Mouse (Mus musculus) heart, postnatal 0 days (tissue): ENCODE results near the gene Fxyd2. TPM values are rescaled to one million over a fixed set of nuclear protein-coding genes. Genes with fewer than 3 reads are reported as not detected.
A peak's percentile ranks its signal among the peaks of the same experiment; 100 is the strongest.

Experiments used
- ATAC-seq: fragments of 200-750 bp; cut with Nextera tagmentation; 2 replicates; pipeline ENCODE4 v1.8.0; 2017; ENCODE audit warnings: low read depth, moderate number of reproducible peaks, moderate library complexity; ENCODE audit not compliant: insufficient read depth
- DNase-seq: peaks from one replicate; pipeline ENCODE4 v3.0.0-alpha.2; 2016; ENCODE audit warnings: low spot score
- H3K27ac ChIP-seq: fragments of 300-500 bp; sonication (generic); 2 replicates; pipeline ENCODE4 v1.5.1; 2014; ENCODE audit warnings: low read depth, mild to moderate bottlenecking
- H3K27me3 ChIP-seq: fragments of 300-500 bp; sonication (generic); 2 replicates; pipeline ENCODE4 v1.6.1; 2014; ENCODE audit warnings: low read length, mixed read lengths; ENCODE audit not compliant: control insufficient read depth, insufficient read depth
- H3K36me3 ChIP-seq: fragments of 300-500 bp; sonication (generic); replicated peaks from 2 replicates; pipeline ENCODE4 v1.6.1; 2014; ENCODE audit warnings: low read length, mixed read lengths; ENCODE audit not compliant: control insufficient read depth, insufficient read depth
- H3K4me1 ChIP-seq: fragments of 300-500 bp; sonication (generic); 2 replicates; pipeline ENCODE4 v1.6.1; 2014; ENCODE audit warnings: antibody characterized with exemption; ENCODE audit not compliant: control insufficient read depth, insufficient read depth
- H3K4me2 ChIP-seq: fragments of 300-500 bp; sonication (generic); 2 replicates; pipeline ENCODE4 v1.6.1; 2014; ENCODE audit warnings: low read depth, mild to moderate bottlenecking, low read length, moderate library complexity
- H3K4me3 ChIP-seq: fragments of 300-500 bp; sonication (generic); 2 replicates; pipeline ENCODE4 v1.5.1; 2014; ENCODE audit warnings: low read depth, low read length
- H3K9ac ChIP-seq: fragments of 300-500 bp; sonication (generic); replicated peaks from 2 replicates; pipeline ENCODE4 v1.6.1; 2014; ENCODE audit warnings: low read depth, low read length, mixed read lengths
- H3K9me3 ChIP-seq: fragments of 300-500 bp; sonication (generic); replicated peaks from 2 replicates; pipeline ENCODE4 v1.6.1; 2016; ENCODE audit warnings: low read length; ENCODE audit not compliant: control insufficient read depth
- CTCF ChIP-seq: IDR thresholded peaks from 2 replicates; pipeline ENCODE4 v1.5.1; 2016; ENCODE audit warnings: antibody characterized with exemption, control low read depth, low read depth
- EP300 ChIP-seq: IDR thresholded peaks from 2 replicates; pipeline ENCODE4 v1.6.1; 2016; ENCODE audit warnings: antibody characterized with exemption, low read depth
- WGBS: fragments of 180-500 bp; shearing (Covaris S2); extraction: QIAGEN DNeasy Blood & Tissue Kit; methylation state at CpG from one replicate; pipeline ENCODE4 v1.1.7; 2014; 5-methylcytosine and 5-hydroxymethylcytosine counted together
- polyA plus RNA-seq: library from polyadenylated mRNA; unstranded; fragments of >200 nt; fragmentation: Nextera tagmentation; extraction: Ambion mirVana; gene quantifications from 2 replicates; pipeline ENCODE4 v1.2.1, GENCODE M21; 2015
- total RNA-seq: library from RNA; depleted of rRNA; stranded (reverse); fragments of >200 nt; gene quantifications from 2 replicates; pipeline ENCODE4 v1.2.3, GENCODE M21; 2014; ENCODE audit warnings: low replicate concordance; rRNA removed

The Fxyd2 gene
- total RNA-seq = not detected in 2 replicates
- 0.70 and 0.71 TPM in 2 replicates for polyA plus RNA-seq

GRCm38 (mm10) chr9:45399434-45399833 is at the start of gene Fxyd2:
Gene Fxyd2 (plus strand): TSS chr9:45399669.
- no peaks in the 10 kb centered on the region for H3K4me1 ChIP-seq
- no peak within 1 kb of the TSS for H3K9ac ChIP-seq
- H3K4me2 ChIP-seq = no peak within 1 kb of the TSS
- no peak for TF ChIP-seq CTCF
- no peak within 1 kb of the TSS for H3K27ac ChIP-seq
- H3K27me3 ChIP-seq = peaks cover 14% of the 10 kb centered on the region; the same call in 1 of the 2 replicates
- no peak within 1 kb of the TSS for H3K4me3 ChIP-seq
- no peaks in the 10 kb centered on the region for H3K9me3 ChIP-seq
- no peaks in the 10 kb centered on the region for H3K36me3 ChIP-seq
- ATAC-seq = no peak
- WGBS = 73% methylated on average over 4 of the region's 4 CpGs
- DNase-seq = no peak

GRCm38 (mm10) chr9:45349851-45350250 is 49.6 kb upstream of the Fxyd2 start:
- no peak for TF ChIP-seq EP300
- no peak for TF ChIP-seq CTCF
- no peaks in the 10 kb centered on the region for H3K36me3 ChIP-seq
- no peak overlapping the region for H3K27ac ChIP-seq
- ATAC-seq (no peak), DNase-seq (no peak)
- 0 out of 2 replicates have a peak, but pooled peaks cover 4% of the 10 kb centered on the region for H3K27me3 ChIP-seq
- H3K9me3 ChIP-seq = no peaks in the 10 kb centered on the region; the same call in 1 of the 2 replicates
- H3K9ac ChIP-seq = no peak overlapping the region
- 30% methylated on average over 5 of the region's 5 CpGs for WGBS
- H3K4me3 ChIP-seq = no peak overlapping the region
- H3K4me1 ChIP-seq = no peaks in the 10 kb centered on the region
- H3K4me2 ChIP-seq = no peak overlapping the region

GRCm38 (mm10) chr9:45355192-45355591 is 44.3 kb upstream of the Fxyd2 start:
- Histone ChIP-seq H3K27ac (no peak overlapping the region), H3K4me2 (no peak overlapping the region), H3K4me3 (no peak overlapping the region), H3K4me1 (no peaks in the 10 kb centered on the region), H3K27me3 (no peaks in the 10 kb centered on the region), H3K9me3 (no peaks in the 10 kb centered on the region; the same call in 1 of the 2 replicates), H3K9ac (no peak overlapping the region), H3K36me3 (no peaks in the 10 kb centered on the region)
- TF ChIP-seq CTCF (no peak), EP300 (no peak)
- 69% methylated on average over 2 of the region's 2 CpGs for WGBS
- ATAC-seq (no peak), DNase-seq (no peak)

- Histone ChIP-seq H3K27me3 (no peaks in the 10 kb centered on the region), H3K4me3 (no peak overlapping the region), H3K9me3 (no peaks in the 10 kb centered on the region), H3K36me3 (no peaks in the 10 kb centered on the region), H3K27ac (no peak overlapping the region), H3K4me2 (no peak overlapping the region), H3K4me1 (peaks cover 7% of the 10 kb centered on the region; the same call in 1 of the 2 replicates), H3K9ac (no peak overlapping the region)
- WGBS = 49% methylated on average over 7 of the region's 7 CpGs
- DNase-seq = no peak
- ATAC-seq = no peak
- TF ChIP-seq CTCF (no peak), EP300 (no peak)
Measured at GRCm38 (mm10) chr9:45358356-45358755, 41.1 kb upstream of the Fxyd2 start.

- ATAC-seq = 0 out of 2 replicates have a peak, but pooled peaks have one; percentile 39
Measured at GRCm38 (mm10) chr9:45362051-45362461, 37.4 kb upstream of the Fxyd2 start.

GRCm38 (mm10) chr9:45363639-45364214 is 35.7 kb upstream of the Fxyd2 start:
- H3K4me3 ChIP-seq = no peak overlapping the region
- WGBS = 59% methylated on average over 7 of the region's 7 CpGs

More at GRCm38 (mm10) chr9:45362051-45362461, 37.4 kb upstream of the Fxyd2 start:
- Histone ChIP-seq H3K27me3 (no peaks in the 10 kb centered on the region), H3K4me3 (no peak overlapping the region), H3K4me1 (peaks cover 7% of the 10 kb centered on the region; the same call in 1 of the 2 replicates), H3K9me3 (no peaks in the 10 kb centered on the region), H3K27ac (peak overlapping the region; percentile 38; the same call in 1 of the 2 replicates), H3K36me3 (no peaks in the 10 kb centered on the region), H3K4me2 (no peak overlapping the region), H3K9ac (no peak overlapping the region)
- peak; percentile 38 for DNase-seq
- WGBS = 15% methylated on average over 2 of the region's 2 CpGs
- no peak for TF ChIP-seq EP300
- TF ChIP-seq CTCF = no peak

More at GRCm38 (mm10) chr9:45363639-45364214, 35.7 kb upstream of the Fxyd2 start:
- Histone ChIP-seq H3K36me3 (no peaks in the 10 kb centered on the region), H3K27ac (no peak overlapping the region), H3K4me2 (no peak overlapping the region), H3K27me3 (no peaks in the 10 kb centered on the region), H3K4me1 (peaks cover 16% of the 10 kb centered on the region), H3K9ac (no peak overlapping the region), H3K9me3 (no peaks in the 10 kb centered on the region)
- ATAC-seq (no peak), DNase-seq (no peak)
- TF ChIP-seq EP300 (no peak), CTCF (no peak)
